Mouse (Mus musculus) forebrain, embryonic 14.5 days (tissue): ENCODE measurements at regions not wholly inside any gene's neighbourhood (a gene's known extent, or its start where the extent isn't known, plus 50 kb on each side); places are given as distances from the start of the nearest gene placed in this dataset.
A peak's percentile ranks its signal among the peaks of the same experiment; 100 is the strongest.

Source experiments
- ATAC-seq: fragments of 200-750 bp; cut with Nextera tagmentation; 2 replicates; pipeline ENCODE4 v1.8.0; 2017; ENCODE audit warnings: mild to moderate bottlenecking, moderate library complexity
- DNase-seq: peaks from one replicate; pipeline ENCODE4 v3.0.0-alpha.2; 2015; ENCODE audit warnings: low spot score
- H3K27ac ChIP-seq: fragments of 300-500 bp; sonication (generic); 2 replicates; pipeline ENCODE4 v1.5.1; 2014; ENCODE audit warnings: low read depth, mild to moderate bottlenecking, control low read depth, low read length, moderate library complexity
- H3K27me3 ChIP-seq: fragments of 300-500 bp; sonication (generic); replicated peaks from 2 replicates; pipeline ENCODE4 v1.6.1; 2014; ENCODE audit warnings: low read length, control low read depth, mixed read lengths; ENCODE audit not compliant: control insufficient read depth, insufficient read depth
- H3K36me3 ChIP-seq: fragments of 300-500 bp; sonication (generic); 2 replicates; pipeline ENCODE4 v1.6.1; 2014; ENCODE audit warnings: low read length, control low read depth; ENCODE audit not compliant: control insufficient read depth, insufficient read depth
- H3K4me1 ChIP-seq: fragments of 300-500 bp; sonication (generic); 2 replicates; pipeline ENCODE4 v1.6.1; 2014; ENCODE audit warnings: antibody characterized with exemption, low read length, control low read depth; ENCODE audit not compliant: control insufficient read depth, insufficient read depth
- H3K4me2 ChIP-seq: fragments of 300-500 bp; sonication (generic); 2 replicates; pipeline ENCODE4 v1.6.1; 2014; ENCODE audit warnings: mild to moderate bottlenecking, control low read depth, low read length
- H3K4me3 ChIP-seq: fragments of 300-500 bp; sonication (generic); 2 replicates; pipeline ENCODE4 v1.5.1; 2014; ENCODE audit warnings: low read depth, low read length, control low read depth
- H3K9ac ChIP-seq: fragments of 300-500 bp; sonication (generic); 2 replicates; pipeline ENCODE4 v1.6.1; 2014; ENCODE audit warnings: mild to moderate bottlenecking, low read length, control low read depth, moderate library complexity
- H3K9me3 ChIP-seq: fragments of 300-500 bp; sonication (generic); replicated peaks from 2 replicates; pipeline ENCODE4 v1.6.1; 2016; ENCODE audit warnings: low read length, control low read depth, mixed read lengths; ENCODE audit not compliant: control insufficient read depth
- WGBS: fragments of 180-500 bp; shearing (Covaris S2); extraction: QIAGEN DNeasy Blood & Tissue Kit; methylation state at CpG from one replicate; pipeline ENCODE4 v1.1.7; 2014; 5-methylcytosine and 5-hydroxymethylcytosine counted together

DNA sequence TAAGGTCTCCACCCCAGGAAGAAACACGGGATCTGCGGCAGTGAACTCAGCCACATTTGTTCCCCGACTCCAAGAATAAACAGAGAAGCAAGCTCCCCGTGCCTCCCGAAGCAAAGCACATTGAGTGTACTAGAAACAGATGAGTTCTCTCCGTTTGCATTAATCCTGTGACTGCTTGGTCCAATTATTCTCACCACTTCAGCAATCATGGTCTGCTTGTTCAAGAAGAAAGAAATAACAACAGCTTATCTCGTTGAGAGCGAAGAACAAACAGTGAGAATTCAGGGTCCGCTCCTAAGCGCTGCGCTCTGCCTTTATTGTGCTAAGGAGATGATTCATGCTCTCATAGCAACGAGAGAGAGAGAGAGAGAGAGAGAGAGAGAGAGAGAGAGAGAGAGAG is 393.6 kb upstream of the Dynlrb2 start:
- ATAC-seq: peak; percentile 60; the same call in 1 of the 2 replicates
- Histone ChIP-seq H3K4me1 (peaks cover 9% of the 10 kb centered on the region), H3K9me3 (no peaks in the 10 kb centered on the region), H3K4me2 (no peak overlapping the region), H3K36me3 (no peaks in the 10 kb centered on the region), H3K27ac (no peak overlapping the region), H3K4me3 (no peak overlapping the region), H3K9ac (no peak overlapping the region), H3K27me3 (no peaks in the 10 kb centered on the region)
- WGBS: 52% methylated on average over 12 of the region's 12 CpGs
- DNase-seq: peak; percentile 49

DNA sequence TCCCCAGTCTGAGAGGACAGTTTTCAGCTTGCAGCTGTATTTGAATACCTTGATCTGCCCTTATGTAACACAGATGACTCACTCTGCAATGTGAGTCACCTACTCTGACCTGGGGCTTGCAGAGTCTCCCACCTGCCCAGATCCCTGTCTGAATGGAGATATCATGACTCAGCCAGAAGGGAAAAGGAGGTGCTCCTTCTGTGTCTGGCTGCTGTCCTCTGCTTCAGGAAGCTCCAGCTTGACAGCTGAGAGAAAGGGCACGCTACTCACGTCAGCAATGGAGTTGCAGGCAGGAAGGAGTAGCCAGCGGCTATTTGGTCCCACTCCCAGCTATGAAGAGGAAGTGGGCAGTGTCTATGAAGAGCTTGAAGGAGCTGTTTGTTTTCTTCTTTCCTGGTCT is 389.1 kb upstream of the Maf start:
- DNase-seq (no peak), ATAC-seq (no peak)
- no peaks in the 10 kb centered on the region for H3K4me1 ChIP-seq
- no peak overlapping the region for H3K27ac ChIP-seq
- no peaks in the 10 kb centered on the region for H3K9me3 ChIP-seq
- H3K4me2 ChIP-seq: no peak overlapping the region
- H3K27me3 ChIP-seq: no peaks in the 10 kb centered on the region
- no peaks in the 10 kb centered on the region for H3K36me3 ChIP-seq
- no peak overlapping the region for H3K9ac ChIP-seq
- 85% methylated on average over 3 of the region's 3 CpGs for WGBS
- no peak overlapping the region for H3K4me3 ChIP-seq

DNA sequence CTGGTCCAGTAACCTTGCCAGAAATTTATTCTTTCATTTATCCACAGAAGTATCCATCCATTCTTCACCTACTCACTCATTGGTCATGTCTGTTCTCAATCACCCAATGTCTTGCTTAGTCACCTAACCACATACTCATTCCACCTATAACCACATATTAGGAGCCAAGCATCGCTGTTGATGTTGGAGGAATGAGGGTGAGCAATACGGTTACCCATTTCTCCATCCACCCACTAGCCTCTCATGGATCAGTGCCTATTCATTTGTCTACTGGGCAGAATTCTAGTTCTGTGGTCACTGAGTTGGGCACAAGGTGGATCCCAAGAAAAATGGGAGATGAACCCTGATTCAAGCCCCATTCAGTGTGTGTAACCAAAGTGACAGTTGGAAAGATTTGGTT is 375.6 kb upstream of the Maf start:
- Histone ChIP-seq H3K4me2 (no peak overlapping the region), H3K4me1 (no peaks in the 10 kb centered on the region), H3K9me3 (no peaks in the 10 kb centered on the region), H3K27me3 (no peaks in the 10 kb centered on the region), H3K9ac (no peak overlapping the region), H3K4me3 (no peak overlapping the region), H3K27ac (no peak overlapping the region), H3K36me3 (no peaks in the 10 kb centered on the region)
- no peak for ATAC-seq
- DNase-seq: no peak
- WGBS: 93% methylated on average over 2 of the region's 2 CpGs

DNA sequence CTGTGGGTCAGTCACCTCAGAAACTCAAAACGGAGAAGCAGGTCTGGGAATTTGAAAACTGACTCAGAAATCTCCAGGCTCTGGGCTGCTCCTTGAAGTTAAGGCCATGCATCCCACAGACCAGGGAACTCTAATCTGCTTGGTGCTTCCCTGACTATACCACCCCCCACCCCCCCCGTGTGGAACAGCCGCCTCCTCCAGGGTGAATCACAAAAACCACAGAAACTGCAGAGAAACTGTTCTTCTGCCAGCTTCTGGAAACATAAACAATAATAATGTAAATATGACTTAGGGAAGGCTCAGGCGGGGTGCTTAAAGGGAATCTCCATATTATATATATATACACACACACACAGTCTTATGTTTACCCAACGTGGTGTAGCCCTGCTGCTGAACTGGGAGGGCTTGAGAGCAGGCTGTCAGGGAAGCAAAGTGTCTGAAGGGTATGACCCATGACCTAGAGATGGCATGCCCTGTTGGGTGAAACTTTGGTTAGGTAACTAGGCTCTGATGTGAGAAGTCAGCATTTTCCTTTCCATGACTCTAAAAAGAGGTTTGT is 371.3 kb upstream of the Maf start:
- WGBS: 73% methylated on average over 5 of the region's 5 CpGs
- no peaks in the 10 kb centered on the region for H3K9me3 ChIP-seq
- H3K4me2 ChIP-seq: no peak overlapping the region
- no peaks in the 10 kb centered on the region for H3K36me3 ChIP-seq
- ATAC-seq (no peak), DNase-seq (no peak)
- no peak overlapping the region for H3K4me3 ChIP-seq
- no peaks in the 10 kb centered on the region for H3K4me1 ChIP-seq
- no peak overlapping the region for H3K9ac ChIP-seq
- no peak overlapping the region for H3K27ac ChIP-seq
- no peaks in the 10 kb centered on the region for H3K27me3 ChIP-seq

DNA sequence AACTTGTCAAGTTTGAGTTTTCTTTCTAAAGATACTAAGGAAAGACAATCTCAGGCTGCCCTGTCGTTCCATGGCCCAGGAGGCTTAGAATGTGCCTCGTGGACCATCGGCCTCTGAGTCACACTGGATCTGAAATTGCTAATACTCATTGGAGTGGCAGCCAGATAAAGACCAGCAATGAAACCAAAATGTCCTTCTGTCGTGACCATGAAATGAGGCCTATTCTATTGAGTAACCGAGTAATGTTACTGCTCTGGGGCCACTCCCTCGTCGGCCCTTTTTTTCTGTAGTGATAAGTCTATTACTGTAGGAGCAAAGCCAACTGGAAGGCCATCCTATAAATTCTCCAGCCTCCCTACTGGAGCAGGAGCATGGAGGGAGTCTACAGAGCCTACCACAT is 363.9 kb upstream of the Maf start:
- no peaks in the 10 kb centered on the region for H3K36me3 ChIP-seq
- 88% methylated on average over 7 of the region's 7 CpGs for WGBS
- no peaks in the 10 kb centered on the region for H3K4me1 ChIP-seq
- no peaks in the 10 kb centered on the region for H3K9me3 ChIP-seq
- DNase-seq: no peak
- no peak for ATAC-seq
- H3K9ac ChIP-seq: no peak overlapping the region
- no peaks in the 10 kb centered on the region for H3K27me3 ChIP-seq
- H3K4me3 ChIP-seq: no peak overlapping the region
- no peak overlapping the region for H3K27ac ChIP-seq
- no peak overlapping the region for H3K4me2 ChIP-seq

DNA sequence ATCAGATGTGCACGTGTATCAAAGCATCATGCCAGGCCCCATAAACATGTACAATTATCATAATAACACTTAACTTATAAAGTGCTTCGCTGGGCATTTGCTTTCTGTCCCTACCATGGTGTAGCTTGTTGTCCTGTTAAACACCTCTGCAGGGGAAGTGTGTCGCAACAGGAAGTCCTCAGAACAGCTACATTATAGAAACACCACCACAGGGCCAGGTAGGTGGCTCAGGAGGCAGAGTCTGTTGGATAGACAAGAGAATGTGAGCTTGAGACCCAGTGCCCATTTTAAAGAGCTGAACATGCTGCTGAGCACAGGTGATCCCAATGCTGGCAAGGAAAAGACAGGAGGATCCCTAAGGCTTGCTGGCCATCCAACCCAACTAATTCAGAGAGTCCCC is 361.9 kb upstream of the Maf start:
- DNase-seq (no peak), ATAC-seq (no peak)
- Histone ChIP-seq H3K4me3 (no peak overlapping the region), H3K36me3 (no peaks in the 10 kb centered on the region), H3K4me1 (no peaks in the 10 kb centered on the region), H3K27ac (no peak overlapping the region), H3K9ac (no peak overlapping the region), H3K4me2 (no peak overlapping the region), H3K9me3 (no peaks in the 10 kb centered on the region), H3K27me3 (no peaks in the 10 kb centered on the region)
- 83% methylated on average over 3 of the region's 3 CpGs for WGBS

DNA sequence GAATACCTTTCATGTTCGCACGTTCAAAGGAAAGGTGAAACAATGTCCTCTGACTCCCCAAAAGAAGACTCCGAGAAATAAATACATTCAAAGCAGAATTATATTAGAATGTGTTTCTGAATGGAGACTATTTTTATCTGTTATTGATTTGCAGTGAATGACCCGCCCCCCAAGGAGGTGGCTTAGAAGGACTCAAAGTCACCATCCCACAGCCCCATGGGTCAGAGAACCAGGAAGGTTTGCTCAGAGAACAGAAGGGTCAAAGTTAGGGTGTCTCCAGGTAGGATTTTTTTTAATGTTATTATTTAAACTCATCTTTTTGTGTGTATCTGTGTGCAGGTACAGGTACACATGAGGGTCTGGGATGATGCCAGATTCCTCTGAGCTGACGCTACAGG is 360.4 kb upstream of the Maf start:
- H3K9ac ChIP-seq: no peak overlapping the region
- WGBS: 95% methylated on average over 5 of the region's 5 CpGs
- H3K27me3 ChIP-seq: no peaks in the 10 kb centered on the region
- H3K4me3 ChIP-seq: no peak overlapping the region
- no peaks in the 10 kb centered on the region for H3K36me3 ChIP-seq
- no peak for DNase-seq
- no peaks in the 10 kb centered on the region for H3K4me1 ChIP-seq
- H3K4me2 ChIP-seq: no peak overlapping the region
- no peak overlapping the region for H3K27ac ChIP-seq
- ATAC-seq: no peak
- no peaks in the 10 kb centered on the region for H3K9me3 ChIP-seq

DNA sequence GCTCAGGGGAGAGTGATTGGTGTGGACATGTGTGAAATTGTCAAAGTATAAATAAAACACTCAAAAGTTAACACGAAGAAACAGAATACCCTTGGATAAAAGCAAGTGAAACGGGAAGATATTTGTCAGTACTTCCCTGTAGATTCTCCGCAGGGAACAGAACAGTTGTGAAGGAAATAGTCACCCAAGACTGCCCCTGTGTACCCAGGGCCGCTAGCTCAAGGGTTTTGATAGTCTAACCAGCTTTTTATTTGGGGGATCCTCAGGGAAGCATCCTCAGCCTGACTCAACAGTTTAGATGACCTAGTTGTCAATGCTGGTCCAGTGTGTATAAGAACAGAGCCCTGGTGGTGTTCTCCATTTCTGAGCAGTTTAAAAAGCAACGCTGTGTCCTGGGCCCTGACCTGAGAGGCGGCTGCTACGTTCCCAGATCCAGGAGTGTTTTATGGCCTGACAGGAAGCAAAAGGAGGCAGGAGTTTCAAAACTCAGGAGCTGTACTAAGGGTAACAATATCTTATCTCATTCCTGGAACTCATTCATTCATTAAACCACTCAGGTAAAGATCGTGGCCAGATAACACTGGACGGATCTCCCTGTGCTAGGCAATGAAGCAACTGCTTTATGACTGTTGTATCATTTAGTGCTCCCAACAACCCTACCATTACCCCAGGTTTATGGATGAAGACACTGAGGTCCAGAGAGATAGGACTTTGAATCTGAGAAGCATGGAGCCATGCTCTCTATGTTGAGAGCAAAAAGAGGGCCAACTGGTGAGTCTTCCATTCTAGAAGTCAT is 359.8 kb upstream of the Maf start:
- Histone ChIP-seq H3K36me3 (no peaks in the 10 kb centered on the region), H3K9me3 (no peaks in the 10 kb centered on the region), H3K27ac (no peak overlapping the region), H3K27me3 (no peaks in the 10 kb centered on the region), H3K4me2 (no peak overlapping the region), H3K4me1 (no peaks in the 10 kb centered on the region), H3K9ac (no peak overlapping the region), H3K4me3 (no peak overlapping the region)
- ATAC-seq (no peak), DNase-seq (no peak)
- WGBS: 91% methylated on average over 9 of the region's 9 CpGs

DNA sequence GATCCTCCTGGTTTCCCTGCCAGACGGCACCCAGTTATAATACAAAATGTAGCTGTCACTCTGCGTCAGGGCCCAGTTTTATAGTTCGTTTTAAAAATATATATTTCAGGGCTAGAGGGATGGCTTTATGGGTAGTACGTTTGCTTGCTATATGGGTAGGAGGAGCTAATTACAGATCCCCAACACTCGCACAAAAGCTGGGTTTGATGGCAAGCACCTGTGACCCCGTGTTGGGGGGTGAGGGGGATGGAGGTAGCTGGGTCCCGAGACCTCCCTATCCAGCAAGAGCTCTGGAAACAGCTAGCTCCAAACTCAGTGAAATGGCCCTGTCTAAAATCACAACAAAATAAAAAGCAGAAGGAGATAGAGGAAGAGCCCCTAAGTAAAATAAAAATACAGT is 358.3 kb upstream of the Maf start:
- 89% methylated on average over 7 of the region's 7 CpGs for WGBS
- H3K27me3 ChIP-seq: no peaks in the 10 kb centered on the region
- no peaks in the 10 kb centered on the region for H3K4me1 ChIP-seq
- H3K4me2 ChIP-seq: no peak overlapping the region
- no peak overlapping the region for H3K27ac ChIP-seq
- no peaks in the 10 kb centered on the region for H3K9me3 ChIP-seq
- DNase-seq (no peak), ATAC-seq (no peak)
- no peak overlapping the region for H3K9ac ChIP-seq
- H3K36me3 ChIP-seq: no peaks in the 10 kb centered on the region
- H3K4me3 ChIP-seq: no peak overlapping the region
